Mouse (Mus musculus) hindbrain, postnatal 0 days (tissue): ENCODE data around the gene Shroom3. TPM values are rescaled to one million over a fixed set of nuclear protein-coding genes. Genes with fewer than 3 reads are reported as not detected.

Experiments
- ATAC-seq: fragments of 200-750 bp; cut with Nextera tagmentation; 2 replicates; pipeline ENCODE4 v1.8.0; 2017; ENCODE audit warnings: mild to moderate bottlenecking, moderate TSS enrichment, moderate library complexity
- DNase-seq: peaks from one replicate; pipeline ENCODE4 v3.0.0-alpha.2; 2015; ENCODE audit warnings: low spot score
- H3K27ac ChIP-seq: fragments of 300-500 bp; sonication (generic); 2 replicates; pipeline ENCODE4 v1.5.1; 2014; ENCODE audit warnings: mild to moderate bottlenecking
- H3K27me3 ChIP-seq: fragments of 300-500 bp; sonication (generic); 2 replicates; pipeline ENCODE4 v1.6.1; 2014; ENCODE audit warnings: low read length, mixed read lengths; ENCODE audit not compliant: insufficient read depth
- H3K36me3 ChIP-seq: fragments of 300-500 bp; sonication (generic); 2 replicates; pipeline ENCODE4 v1.6.1; 2014; ENCODE audit warnings: low read length, mixed read lengths; ENCODE audit not compliant: insufficient read depth
- H3K4me1 ChIP-seq: fragments of 300-500 bp; sonication (generic); 2 replicates; pipeline ENCODE4 v1.6.1; 2014; ENCODE audit warnings: antibody characterized with exemption, low read length, mixed read lengths; ENCODE audit not compliant: insufficient read depth
- H3K4me2 ChIP-seq: fragments of 300-500 bp; sonication (generic); 2 replicates; pipeline ENCODE4 v1.6.1; 2014; ENCODE audit warnings: low read depth, mild to moderate bottlenecking, low read length, moderate library complexity, mixed read lengths
- H3K4me3 ChIP-seq: fragments of 300-500 bp; sonication (generic); 2 replicates; pipeline ENCODE4 v1.5.1; 2014; ENCODE audit warnings: low read length
- H3K9ac ChIP-seq: fragments of 300-500 bp; sonication (generic); replicated peaks from 2 replicates; pipeline ENCODE4 v1.6.1; 2014; ENCODE audit warnings: mild to moderate bottlenecking, low read length, moderate library complexity, mixed read lengths
- H3K9me3 ChIP-seq: fragments of 300-500 bp; sonication (generic); 2 replicates; pipeline ENCODE4 v1.6.1; 2016; ENCODE audit warnings: low read length, mixed read lengths
- CTCF ChIP-seq: IDR thresholded peaks from 2 replicates; pipeline ENCODE4 v1.5.1; 2016; ENCODE audit warnings: antibody characterized with exemption, control low read depth, low read depth
- WGBS: fragments of 180-500 bp; shearing (Covaris S2); extraction: QIAGEN DNeasy Blood & Tissue Kit; methylation state at CpG from one replicate; pipeline ENCODE4 v1.1.7; 2014; 5-methylcytosine and 5-hydroxymethylcytosine counted together
- polyA plus RNA-seq: library from polyadenylated mRNA; unstranded; fragments of >200 nt; fragmentation: Nextera tagmentation; extraction: Ambion mirVana; gene quantifications from 2 replicates; pipeline ENCODE4 v1.2.1, GENCODE M21; 2015
- total RNA-seq: library from RNA; depleted of rRNA; stranded (reverse); fragments of >200 nt; gene quantifications from 2 replicates; pipeline ENCODE4 v1.2.3, GENCODE M21; 2014

Shroom3 gene
- total and polyA plus RNA-seq, 2 experiments from 2014 or later, result 1.1 to 9.7 TPM

DNA sequence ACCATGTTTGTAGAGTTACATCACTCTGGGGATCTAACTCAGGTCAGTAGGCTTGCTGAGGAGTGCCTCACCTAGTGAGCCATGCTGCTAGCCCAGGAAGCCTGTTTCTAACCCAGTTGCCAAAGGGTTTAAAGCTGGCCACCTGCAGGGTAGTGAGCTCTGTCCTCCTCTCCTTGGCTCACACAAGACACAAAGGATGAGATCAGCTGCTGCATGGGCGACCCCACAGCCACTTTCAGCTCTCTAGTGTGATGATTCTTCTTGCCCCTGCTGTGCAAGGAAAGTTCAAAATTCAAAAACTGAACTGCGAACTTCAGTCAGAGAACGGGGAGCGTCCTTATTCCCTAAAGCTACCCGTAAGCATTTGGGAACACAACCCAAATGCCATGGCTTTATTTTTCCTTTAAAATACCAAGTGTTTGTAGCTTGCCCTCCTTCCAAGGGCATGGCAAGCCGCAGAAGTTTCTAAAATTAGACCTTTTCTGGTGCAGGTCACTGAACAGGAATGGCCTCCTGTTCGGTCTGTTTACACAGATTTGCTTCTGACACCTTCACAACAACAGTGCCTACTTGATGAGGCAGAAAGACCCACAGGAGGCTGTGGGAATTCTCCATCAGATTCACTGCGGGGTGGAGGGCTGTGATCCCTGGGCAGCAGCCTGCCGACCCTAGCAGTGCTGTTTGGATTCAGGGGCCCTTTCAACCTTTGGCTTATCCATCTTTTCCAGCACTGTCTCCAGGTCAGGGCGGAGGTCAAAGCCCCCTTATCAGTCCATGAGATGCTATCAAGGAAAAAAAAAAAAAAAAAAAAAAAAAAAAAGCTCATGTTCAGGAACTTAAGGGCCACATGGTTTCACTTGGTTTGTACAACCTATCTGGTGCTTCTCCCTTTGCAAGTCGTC is 113.1 kb downstream of the Shroom3 start:
- Histone ChIP-seq H3K36me3 (no peaks in the 10 kb centered on the region), H3K27ac (no peak overlapping the region), H3K4me3 (no peak overlapping the region), H3K4me1 (no peaks in the 10 kb centered on the region), H3K27me3 (no peaks in the 10 kb centered on the region), H3K9ac (no peak overlapping the region), H3K4me2 (no peak overlapping the region), H3K9me3 (no peaks in the 10 kb centered on the region)
- DNase-seq, result no peak
- TF ChIP-seq CTCF, result no peak
- WGBS, result 28% methylated on average over 11 of the region's 11 CpGs
- no peak for ATAC-seq

DNA sequence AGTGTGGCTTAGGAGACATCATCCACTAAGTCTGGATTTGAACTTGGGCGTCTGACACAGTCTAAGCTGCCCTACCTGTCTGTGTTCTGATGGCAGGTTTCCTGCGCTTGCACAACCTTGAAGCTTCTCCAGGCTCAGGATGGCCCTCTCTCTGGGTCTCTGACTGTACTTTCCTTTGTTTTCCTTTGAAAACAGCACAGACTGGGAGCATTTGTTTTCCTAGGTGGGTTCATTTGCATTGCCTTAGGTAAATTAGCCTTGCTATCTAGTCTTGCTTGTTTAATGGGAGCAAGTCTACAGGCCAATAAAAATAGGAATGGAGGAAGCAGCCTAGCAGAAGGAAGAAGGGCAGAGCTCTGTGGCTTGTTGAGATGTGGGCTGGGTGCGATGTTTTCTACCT is 114.7 kb downstream of the Shroom3 start:
- TF ChIP-seq CTCF, result no peak
- Histone ChIP-seq H3K4me2 (no peak overlapping the region), H3K9ac (no peak overlapping the region), H3K27me3 (no peaks in the 10 kb centered on the region), H3K27ac (no peak overlapping the region), H3K9me3 (no peaks in the 10 kb centered on the region), H3K4me1 (no peaks in the 10 kb centered on the region), H3K36me3 (no peaks in the 10 kb centered on the region), H3K4me3 (no peak overlapping the region)
- 83% methylated on average over 3 of the region's 3 CpGs for WGBS
- DNase-seq (no peak), ATAC-seq (no peak)

DNA sequence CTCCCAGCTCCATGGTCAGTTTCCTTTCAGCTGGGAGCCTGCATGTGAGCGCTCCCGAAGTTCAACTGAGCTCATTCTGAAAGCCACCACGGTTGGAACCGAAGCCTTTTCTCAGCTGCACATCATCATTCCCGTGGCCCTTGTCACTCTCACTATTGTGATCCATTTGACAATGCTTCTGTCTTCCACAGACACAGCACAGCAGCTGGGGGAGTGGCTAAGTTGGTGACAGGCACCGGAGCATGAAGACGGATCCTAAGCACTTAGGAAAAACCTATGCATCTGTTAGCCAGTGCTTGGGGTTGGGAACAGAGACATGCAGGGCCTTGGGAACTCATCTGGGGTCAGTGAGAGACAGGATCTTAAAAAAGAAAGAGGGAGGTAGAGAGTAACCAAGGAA is 121.1 kb downstream of the Shroom3 start:
- Histone ChIP-seq H3K36me3 (no peaks in the 10 kb centered on the region), H3K27ac (no peak overlapping the region), H3K4me3 (no peak overlapping the region), H3K9me3 (no peaks in the 10 kb centered on the region), H3K9ac (no peak overlapping the region), H3K4me2 (no peak overlapping the region), H3K27me3 (no peaks in the 10 kb centered on the region), H3K4me1 (no peaks in the 10 kb centered on the region; the same call in 1 of the 2 replicates)
- ATAC-seq (no peak), DNase-seq (no peak)
- TF ChIP-seq CTCF, result no peak
- WGBS, result 17% methylated on average over 7 of the region's 7 CpGs

DNA sequence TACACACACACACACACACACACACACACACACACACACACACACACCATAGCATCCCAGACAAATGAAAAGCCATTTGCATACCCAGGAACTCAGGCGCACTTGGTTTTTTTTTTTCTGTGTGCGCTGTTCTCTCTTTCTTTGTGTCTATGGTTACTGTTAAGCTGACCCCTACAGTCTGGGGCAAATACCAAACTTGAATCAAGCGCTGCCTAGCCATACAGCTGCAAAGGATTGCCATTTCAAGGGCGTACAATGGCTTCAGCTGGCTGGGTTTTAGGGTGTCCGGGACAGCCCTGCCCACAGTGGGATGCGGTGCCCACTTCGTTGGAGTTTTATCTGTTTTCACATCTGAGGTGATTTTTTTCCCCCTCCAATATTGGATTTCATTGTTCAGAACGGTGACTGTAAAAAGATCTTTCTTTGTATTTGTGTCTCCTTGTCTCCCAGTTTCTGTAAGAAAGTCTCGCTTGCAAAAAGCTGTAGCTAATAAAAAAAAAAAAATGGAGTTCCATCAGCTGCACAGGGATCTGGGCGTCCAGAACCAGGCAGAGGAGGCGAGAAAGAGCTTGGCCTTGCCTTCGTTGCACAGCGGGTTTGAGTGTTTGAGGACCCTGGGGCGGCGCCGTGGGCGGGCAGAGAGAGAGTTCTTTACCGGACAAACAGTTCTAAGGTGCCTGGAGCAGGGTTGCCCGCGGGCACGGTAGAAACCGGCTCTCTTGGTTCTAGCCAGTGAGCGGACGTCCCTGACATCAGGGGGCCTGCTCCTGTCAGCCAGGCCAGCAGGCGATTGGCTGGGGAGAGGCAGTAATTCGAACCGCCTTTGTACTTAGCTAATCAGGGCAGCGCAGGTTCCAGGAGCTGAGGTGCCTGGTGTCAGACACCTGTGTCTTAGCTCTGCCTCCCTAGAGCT is 125.5 kb downstream of the Shroom3 start:
- Histone ChIP-seq H3K27ac (no peak overlapping the region), H3K4me1 (no peaks in the 10 kb centered on the region; the same call in 1 of the 2 replicates), H3K4me2 (peak overlapping the region; percentile 54), H3K9ac (no peak overlapping the region; the same call in 1 of the 2 replicates), H3K9me3 (no peaks in the 10 kb centered on the region), H3K27me3 (peaks cover 5% of the 10 kb centered on the region; the same call in 1 of the 2 replicates), H3K4me3 (peak overlapping the region; percentile 25), H3K36me3 (no peaks in the 10 kb centered on the region)
- WGBS, result 4% methylated on average over 28 of the region's 28 CpGs
- no peak for TF ChIP-seq CTCF
- ATAC-seq (peak; percentile 65), DNase-seq (peak; percentile 44)

DNA sequence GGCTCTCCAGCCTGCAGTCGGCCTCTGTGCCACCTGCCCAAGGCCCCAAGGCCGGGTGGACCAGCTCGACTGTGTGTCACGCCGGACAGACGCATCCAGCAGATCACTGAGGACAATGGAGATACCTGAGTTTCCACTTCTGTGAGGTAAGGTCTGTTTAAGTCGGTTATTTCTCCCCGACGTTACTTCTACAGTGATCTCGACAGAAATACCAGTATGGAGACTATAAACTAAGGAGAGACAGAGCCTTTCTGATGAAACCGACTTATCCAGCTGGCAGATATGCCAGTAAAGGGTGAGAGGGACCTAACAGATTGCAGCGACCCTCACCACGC is 126.1 kb downstream of the Shroom3 start:
- H3K4me1 ChIP-seq, result no peaks in the 10 kb centered on the region; the same call in 1 of the 2 replicates
- H3K9me3 ChIP-seq, result no peaks in the 10 kb centered on the region
- TF ChIP-seq CTCF, result no peak
- DNase-seq (no peak), ATAC-seq (no peak)
- H3K4me2 ChIP-seq, result peak overlapping the region; percentile 54
- peaks cover 5% of the 10 kb centered on the region; the same call in 1 of the 2 replicates for H3K27me3 ChIP-seq
- H3K27ac ChIP-seq, result no peak overlapping the region
- peak overlapping the region; percentile 25 for H3K4me3 ChIP-seq
- no peaks in the 10 kb centered on the region for H3K36me3 ChIP-seq
- WGBS, result 22% methylated on average over 13 of the region's 13 CpGs
- H3K9ac ChIP-seq, result no peak overlapping the region; the same call in 1 of the 2 replicates

DNA sequence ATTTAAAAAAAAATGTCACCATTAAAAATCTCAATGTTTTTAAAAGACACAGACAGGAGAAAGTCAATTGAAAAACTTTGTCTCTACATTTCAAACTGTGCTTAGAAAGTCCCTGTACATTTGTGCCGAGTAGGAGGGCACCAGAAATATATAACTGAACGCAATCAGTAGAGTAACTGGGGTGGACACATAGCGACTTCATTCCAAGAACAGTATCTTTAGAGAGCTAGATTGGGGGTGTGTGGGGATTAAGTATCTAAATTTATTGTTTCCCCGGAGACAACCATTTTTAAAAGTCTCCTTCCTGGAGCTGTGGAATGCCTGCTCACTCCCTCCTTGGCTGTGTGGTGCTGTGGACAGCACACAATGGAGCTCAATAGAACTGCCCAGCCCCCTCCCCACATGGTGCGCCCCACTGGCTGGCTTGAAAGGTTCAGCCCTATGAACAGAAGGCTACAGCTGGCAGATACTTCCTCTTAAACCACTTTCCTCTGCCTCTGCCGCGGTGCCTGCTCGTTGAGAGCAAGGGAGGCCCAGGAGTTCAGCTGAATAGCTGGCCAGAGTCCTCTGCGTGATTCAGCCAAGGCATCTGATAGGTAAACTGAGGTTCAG is 127.8 kb downstream of the Shroom3 start:
- Histone ChIP-seq H3K4me2 (no peak overlapping the region), H3K27me3 (peaks cover 5% of the 10 kb centered on the region; the same call in 1 of the 2 replicates), H3K9ac (no peak overlapping the region), H3K9me3 (no peaks in the 10 kb centered on the region), H3K4me3 (no peak overlapping the region), H3K27ac (no peak overlapping the region), H3K36me3 (no peaks in the 10 kb centered on the region), H3K4me1 (no peaks in the 10 kb centered on the region; the same call in 1 of the 2 replicates)
- ATAC-seq (peak; percentile 68), DNase-seq (peak; percentile 37)
- WGBS, result 13% methylated on average over 9 of the region's 9 CpGs
- TF ChIP-seq CTCF, result no peak
